9 mouse cellular contexts compared by ENCODE assay signal in the genomic region with DNA sequence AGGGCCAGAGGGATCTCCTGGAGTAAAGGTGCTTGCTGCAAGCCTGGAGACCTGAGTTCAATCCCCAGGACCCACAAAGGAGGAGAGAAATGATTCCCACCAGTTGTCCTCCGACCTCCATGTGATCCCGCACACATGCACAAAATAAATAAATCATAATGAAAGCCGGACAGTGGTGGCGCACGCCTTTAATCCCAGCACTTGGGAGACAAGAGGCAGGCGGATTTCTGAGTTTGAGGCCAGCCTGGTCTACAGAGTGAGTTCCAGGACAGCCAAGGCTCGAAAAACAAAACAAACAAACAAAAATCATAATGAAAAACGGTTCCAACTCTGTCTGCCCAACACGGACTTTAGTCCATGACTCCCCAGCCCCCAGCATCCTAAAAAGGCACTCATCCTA. TPM values are rescaled to one million over a fixed set of nuclear protein-coding genes. Genes with fewer than 3 reads are reported as not detected.
DNase-seq lines count a peak whose midpoint lies in the region; ATAC-seq and TF ChIP-seq lines count a peak whose summit lies in the region.
"Had no signal": no experiment of that assay in that cellular context is flagged by ENCODE, and none has a peak within 500 bp of the region (broad histone marks: within the 10 kb centered on the region; RNA-seq: fewer than 3 reads in every experiment).

No protein-coding gene starts in this region.

- no peaks in the 10 kb centered on the region for H3K27me3 ChIP-seq in kidney, adult 2 months (replicated peaks; ENCODE audit: control insufficient read depth, insufficient read depth, low read length)
- no peaks in the 10 kb centered on the region for H3K27me3 ChIP-seq in MEL (ENCODE audit: control insufficient read depth in 1 of 2, insufficient read depth in 2 of 2, low read length in 2 of 2)
- no peaks in the 10 kb centered on the region for H3K27me3 ChIP-seq in hindbrain, embryonic 10.5 days (ENCODE audit: insufficient read depth, poor library complexity, severe bottlenecking)
- no peaks in the 10 kb centered on the region for H3K27me3 ChIP-seq in liver, postnatal 0 days (ENCODE audit: insufficient read depth, low read length)
- H3K27me3 ChIP-seq in thymus, adult 2 months (ENCODE audit: control insufficient read depth, insufficient read depth, low read length): no peaks in the 10 kb centered on the region
- H3K27me3 ChIP-seq: Patski had no signal

- peaks cover 12% of the 10 kb centered on the region for H3K79me2 ChIP-seq in MEL (ENCODE audit: control insufficient read depth, insufficient read depth, low read length, poor library complexity)

- peak overlapping the region; percentile 90 for H3K4me2 ChIP-seq in liver, postnatal 0 days (ENCODE audit: low read depth, low read length)

- H3K9ac ChIP-seq in MEL (ENCODE audit: control insufficient read depth, low read depth, low read length, poor library complexity, severe bottlenecking): 0 out of 2 replicates have a peak overlapping the region, but pooled peaks have one; percentile 2
- H3K9ac ChIP-seq in liver, postnatal 0 days (replicated peaks): no peak overlapping the region

- TF ChIP-seq RAD21 in MEL (IDR thresholded peaks at IDR 0.05; ENCODE audit: low read depth, low read length): no peak

- no peaks in the 10 kb centered on the region for H3K4me1 ChIP-seq in kidney, adult 2 months (ENCODE audit: control insufficient read depth, insufficient read depth, low read length)
- peaks cover 0 to 12% of the 10 kb centered on the region in 2 experiments; a peak in 2 of 4 replicates for H3K4me1 ChIP-seq in MEL (ENCODE audit: control insufficient read depth in 1 of 2, insufficient read depth in 2 of 2, low read length in 2 of 2)
- H3K4me1 ChIP-seq in hindbrain, embryonic 10.5 days (replicated peaks): peaks cover 23% of the 10 kb centered on the region
- peaks cover 11% of the 10 kb centered on the region for H3K4me1 ChIP-seq in liver, postnatal 0 days (ENCODE audit: insufficient read depth)
- H3K4me1 ChIP-seq in thymus, adult 2 months (replicated peaks; ENCODE audit: control insufficient read depth, insufficient read depth, low read length): peaks cover 12% of the 10 kb centered on the region

- no peak for TF ChIP-seq EP300 in MEL (IDR thresholded peaks at IDR 0.05; ENCODE audit: low read depth in 1 of 2, low read length in 2 of 2)
- no peak for TF ChIP-seq EP300 in liver, postnatal 0 days (IDR thresholded peaks at IDR 0.05; ENCODE audit: low read depth)

- no peak for TF ChIP-seq CTCF in kidney, adult 2 months (conservative IDR thresholded peaks at IDR 0.05; ENCODE audit: insufficient read depth, insufficient read length, low read depth, low read length)
- no peak for TF ChIP-seq CTCF in MEL (IDR thresholded peaks at IDR 0.05 in 2 of 3, conservative IDR thresholded peaks at IDR 0.05 in 1 of 3; ENCODE audit: control insufficient read depth in 1 of 3, insufficient read depth in 1 of 3, low read depth in 2 of 3, low read length in 3 of 3, poor library complexity in 1 of 3, severe bottlenecking in 1 of 3)
- TF ChIP-seq CTCF in liver, postnatal 0 days (IDR thresholded peaks at IDR 0.05; ENCODE audit: low read depth): no peak
- no peak for TF ChIP-seq CTCF in thymus, adult 2 months (IDR thresholded peaks at IDR 0.05; ENCODE audit: borderline replicate concordance, control insufficient read depth, extremely low read depth, insufficient read depth, low read length, poor library complexity)

- H3K27ac ChIP-seq in kidney, adult 2 months (ENCODE audit: insufficient read depth, low read depth, low read length): no peak overlapping the region
- H3K27ac ChIP-seq in MEL (ENCODE audit: control insufficient read depth, low read depth, low read length): no peak overlapping the region
- H3K27ac ChIP-seq in hindbrain, embryonic 10.5 days: no peak overlapping the region
- H3K27ac ChIP-seq in liver, postnatal 0 days (ENCODE audit: low read depth): peak overlapping the region; percentile 87
- no peak overlapping the region for H3K27ac ChIP-seq in thymus, adult 2 months (ENCODE audit: control insufficient read depth, insufficient read depth, low read length)

- H3K36me3 ChIP-seq in kidney, adult 2 months (ENCODE audit: control insufficient read depth, insufficient read depth, low read length): no peaks in the 10 kb centered on the region
- peaks cover 0 to 6% of the 10 kb centered on the region in 2 experiments; a peak in 3 of 4 replicates for H3K36me3 ChIP-seq in MEL (ENCODE audit: control insufficient read depth in 1 of 2, insufficient read depth in 2 of 2, low read length in 2 of 2)
- H3K36me3 ChIP-seq in hindbrain, embryonic 10.5 days: peaks cover 45% of the 10 kb centered on the region
- H3K36me3 ChIP-seq in liver, postnatal 0 days (replicated peaks; ENCODE audit: insufficient read depth, low read length): peaks cover 41% of the 10 kb centered on the region
- peaks cover 21% of the 10 kb centered on the region for H3K36me3 ChIP-seq in thymus, adult 2 months (ENCODE audit: control insufficient read depth, insufficient read depth, low read length)

- ATAC-seq in liver, postnatal 0 days: no peak

- 55% methylated on average over 9 of the region's 9 CpGs for WGBS in kidney, adult 2 months
- WGBS in hindbrain, embryonic 10.5 days: 83% methylated on average over 9 of the region's 9 CpGs
- 75% methylated on average over 9 of the region's 9 CpGs for WGBS in liver, postnatal 0 days (ENCODE audit: insufficient replicate concordance)
- WGBS in thymus, adult 2 months: 82% methylated on average over 9 of the region's 9 CpGs

- no peak for DNase-seq in kidney, adult 2 months
- no peak for DNase-seq in kidney, postnatal 25 days
- no peak for DNase-seq in MEL (ENCODE audit: low read depth, low spot score)
- no peak for DNase-seq in hindbrain, embryonic 10.5 days (ENCODE audit: low spot score)
- DNase-seq in liver, postnatal 0 days: no peak
- no peak for DNase-seq in thymus, adult 2 months
- DNase-seq in frontal cortex, postnatal 10 days (ENCODE audit: low spot score in 2 of 2): no peak
- DNase-seq in cerebellum, postnatal 14 days: no peak

- TF ChIP-seq POLR2A in kidney, adult 2 months (IDR thresholded peaks at IDR 0.05; ENCODE audit: low read depth, low read length): no peak
- TF ChIP-seq POLR2A in MEL (IDR thresholded peaks at IDR 0.05; ENCODE audit: control insufficient read depth in 1 of 2, insufficient read depth in 1 of 2, low read depth in 1 of 2, low read length in 2 of 2, poor library complexity in 1 of 2): no peak
- TF ChIP-seq POLR2A in thymus, adult 2 months (IDR thresholded peaks at IDR 0.05; ENCODE audit: control insufficient read depth, extremely low read depth, insufficient read depth, low read length, poor library complexity): no peak

- H3K9me3 ChIP-seq in MEL (replicated peaks; ENCODE audit: insufficient read depth, low read length): no peaks in the 10 kb centered on the region
- no peaks in the 10 kb centered on the region for H3K9me3 ChIP-seq in hindbrain, embryonic 10.5 days
- H3K9me3 ChIP-seq in liver, postnatal 0 days (ENCODE audit: low read length): no peaks in the 10 kb centered on the region

- H3K4me3 ChIP-seq in kidney, adult 2 months (ENCODE audit: insufficient read depth, low read depth, low read length): peak overlapping the region; percentile 64; the same call in 1 of the 2 replicates
- H3K4me3 ChIP-seq in MEL (ENCODE audit: control insufficient read depth in 1 of 2, insufficient read depth in 1 of 2, low read depth in 2 of 2, low read length in 2 of 2): peak overlapping the region in 1 of 2 experiments; percentile 65; a peak in 1 of 4 replicates
- H3K4me3 ChIP-seq in hindbrain, embryonic 10.5 days: peak overlapping the region; percentile 83
- 0 out of 2 replicates have a peak overlapping the region, but pooled peaks have one; percentile 70 for H3K4me3 ChIP-seq in liver, postnatal 0 days (ENCODE audit: low read depth, low read length)
- no peak overlapping the region for H3K4me3 ChIP-seq in thymus, adult 2 months (ENCODE audit: control insufficient read depth, insufficient read depth, low read length)

RNA-seq across cellular contexts. Expression of a gene that starts 1.7 kb away (rescaled TPM):
- polyA plus RNA-seq in kidney, adult 2 months (2012; rRNA removed): 23.3 and 24.3 TPM in 2 replicates
- total RNA-seq in MEL (2012; rRNA removed): 57.4 and 63.6 TPM in 2 replicates
- polyA plus RNA-seq in MEL (2012; ENCODE audit: insufficient read depth in 1 of 2, insufficient read length in 2 of 2, low read depth in 1 of 2, low replicate concordance in 2 of 2, missing spikeins in 1 of 2): 10 to 100 TPM in 1 of 2 experiments, not detected in 1; 97.1 TPM
- 32.2 and 37.4 TPM in 2 replicates for polyA plus RNA-seq in hindbrain, embryonic 10.5 days (2016; fragmentation: Nextera tagmentation; extraction: Ambion mirVana)
- polyA plus RNA-seq in liver, postnatal 0 days (2015; fragmentation: Nextera tagmentation; extraction: Ambion mirVana): 5.7 and 8.8 TPM in 2 replicates
- 39.4 and 43.0 TPM in 2 replicates for polyA plus RNA-seq in thymus, adult 2 months (2012; rRNA removed)

RNA-seq across cellular contexts. Expression of a gene that starts 11.5 kb away (rescaled TPM):
- polyA plus RNA-seq in kidney, adult 2 months (2012; rRNA removed): 23.1 and 30.7 TPM in 2 replicates
- total RNA-seq in MEL (2012; rRNA removed): 38.0 and 50.7 TPM in 2 replicates
- polyA plus RNA-seq in MEL (2012; ENCODE audit: insufficient read depth in 1 of 2, insufficient read length in 2 of 2, low read depth in 1 of 2, low replicate concordance in 2 of 2, missing spikeins in 1 of 2): 10 to 100 TPM in 1 of 2 experiments, not detected in 1; 87.6 TPM
- 7.7 and 13.0 TPM in 2 replicates for polyA plus RNA-seq in hindbrain, embryonic 10.5 days (2016; fragmentation: Nextera tagmentation; extraction: Ambion mirVana)
- 7.5 and 8.4 TPM in 2 replicates for polyA plus RNA-seq in liver, postnatal 0 days (2015; fragmentation: Nextera tagmentation; extraction: Ambion mirVana)
- polyA plus RNA-seq in thymus, adult 2 months (2012; rRNA removed): 44.7 and 62.2 TPM in 2 replicates

RNA-seq across cellular contexts. Expression of a gene that starts 23.3 kb away (rescaled TPM):
- polyA plus RNA-seq in kidney, adult 2 months (2012; rRNA removed): 5.1 and 5.2 TPM in 2 replicates
- 2.9 and 4.4 TPM in 2 replicates for total RNA-seq in MEL (2012; rRNA removed)
- 1 to 10 TPM in 1 of 2 experiments, not detected in 1; 9.3 TPM for polyA plus RNA-seq in MEL (2012; ENCODE audit: insufficient read depth in 1 of 2, insufficient read length in 2 of 2, low read depth in 1 of 2, low replicate concordance in 2 of 2, missing spikeins in 1 of 2)
- 17.6 and 19.1 TPM in 2 replicates for polyA plus RNA-seq in hindbrain, embryonic 10.5 days (2016; fragmentation: Nextera tagmentation; extraction: Ambion mirVana)
- polyA plus RNA-seq in liver, postnatal 0 days (2015; fragmentation: Nextera tagmentation; extraction: Ambion mirVana): 3.7 and 4.1 TPM in 2 replicates
- polyA plus RNA-seq in thymus, adult 2 months (2012; rRNA removed): 49.8 and 84.9 TPM in 2 replicates

RNA-seq across cellular contexts. Expression of a gene that starts 25.6 kb away (rescaled TPM):
- polyA plus RNA-seq in kidney, adult 2 months (2012; rRNA removed): 3.4 and 4.2 TPM in 2 replicates
- total RNA-seq in MEL (2012; rRNA removed): not detected in 2 replicates
- polyA plus RNA-seq in MEL (2012; ENCODE audit: insufficient read depth in 1 of 2, insufficient read length in 2 of 2, low read depth in 1 of 2, low replicate concordance in 2 of 2, missing spikeins in 1 of 2): not detected
- polyA plus RNA-seq in hindbrain, embryonic 10.5 days (2016; fragmentation: Nextera tagmentation; extraction: Ambion mirVana): 0.96 and 0.97 TPM in 2 replicates
- 5.5 and 6.9 TPM in 2 replicates for polyA plus RNA-seq in liver, postnatal 0 days (2015; fragmentation: Nextera tagmentation; extraction: Ambion mirVana)
- 3.2 and 4.1 TPM in 2 replicates for polyA plus RNA-seq in thymus, adult 2 months (2012; rRNA removed)
- polyA plus RNA-seq: Patski had no signal

RNA-seq across cellular contexts. Expression of a gene that starts 41.0 kb away (rescaled TPM):
- 0.34 and 0.39 TPM in 2 replicates for polyA plus RNA-seq in kidney, adult 2 months (2012; rRNA removed)
- 0.92 and 1.7 TPM in 2 replicates for total RNA-seq in MEL (2012; rRNA removed)
- polyA plus RNA-seq in MEL (2012; ENCODE audit: insufficient read depth in 1 of 2, insufficient read length in 2 of 2, low read depth in 1 of 2, low replicate concordance in 2 of 2, missing spikeins in 1 of 2): under 1 TPM in 1 of 2 experiments, not detected in 1; 0.49 TPM
- polyA plus RNA-seq in hindbrain, embryonic 10.5 days (2016; fragmentation: Nextera tagmentation; extraction: Ambion mirVana): 0.05 TPM in 1 of 2 replicates, not detected in the other
- polyA plus RNA-seq in liver, postnatal 0 days (2015; fragmentation: Nextera tagmentation; extraction: Ambion mirVana): 0.92 and 1.2 TPM in 2 replicates
- 0.26 and 0.46 TPM in 2 replicates for polyA plus RNA-seq in thymus, adult 2 months (2012; rRNA removed)
- polyA plus RNA-seq: Patski had no signal
